Mouse (Mus musculus): Measurements from ENCODE around the gene Slc47a1. TPM values are rescaled to one million over a fixed set of nuclear protein-coding genes. Genes with fewer than 3 reads are reported as not detected.
"Not testable (repeated sequence)": the region's sequence is repeated elsewhere in the genome, so short reads cannot be mapped to it uniquely, and the experiment has no call there.

Gene Slc47a1
- polyA plus RNA-seq, 1 experiment from 2014 or later, result 3.6 TPM

- H3K9me3 ChIP-seq (ENCODE audit: control insufficient read depth, low read length), result no peaks in the 10 kb centered on the region
- no peaks in the 10 kb centered on the region; the same call in 1 of the 2 replicates for H3K4me1 ChIP-seq (replicated peaks; ENCODE audit: control insufficient read depth, insufficient read depth, low read length)
- H3K27ac ChIP-seq (ENCODE audit: low read length), result no peak overlapping the region
- H3K9ac ChIP-seq (ENCODE audit: low read length), result no peak overlapping the region
- no peaks in the 10 kb centered on the region for H3K36me3 ChIP-seq (ENCODE audit: control insufficient read depth, insufficient read depth, low read length)
- H3K27me3 ChIP-seq (ENCODE audit: control insufficient read depth, insufficient read depth, low read depth, low read length), result no peaks in the 10 kb centered on the region
- no peak overlapping the region for H3K4me2 ChIP-seq (ENCODE audit: low read depth, low read length)
- no peak for ATAC-seq (ENCODE audit: low read depth)
- no peak overlapping the region for H3K4me3 ChIP-seq (ENCODE audit: low read length)
- WGBS, result 0% methylated on average over 1 of the region's 1 CpGs
Observed at GRCm38 (mm10) chr11:61410129-61410528, 32.0 kb upstream of the Slc47a1 start.

- Histone ChIP-seq H3K27me3 (ENCODE audit: control insufficient read depth, insufficient read depth, low read depth, low read length) (no peaks in the 10 kb centered on the region), H3K9me3 (ENCODE audit: control insufficient read depth, low read length) (no peaks in the 10 kb centered on the region), H3K4me2 (ENCODE audit: low read depth, low read length) (peak overlapping the region; percentile 56), H3K36me3 (ENCODE audit: control insufficient read depth, insufficient read depth, low read length) (no peaks in the 10 kb centered on the region), H3K27ac (ENCODE audit: low read length) (no peak overlapping the region), H3K9ac (ENCODE audit: low read length) (no peak overlapping the region), H3K4me1 (replicated peaks; ENCODE audit: control insufficient read depth, insufficient read depth, low read length) (no peaks in the 10 kb centered on the region; the same call in 1 of the 2 replicates), H3K4me3 (ENCODE audit: low read length) (peak overlapping the region; percentile 89)
- ATAC-seq (ENCODE audit: low read depth), result no peak
- WGBS, result 15% methylated on average over 3 of the region's 3 CpGs
Observed at GRCm38 (mm10) chr11:61409051-61409450, 30.9 kb upstream of the Slc47a1 start.

GRCm38 (mm10) chr11:61408184-61409027, 30.3 kb upstream of the Slc47a1 start:
- ATAC-seq (ENCODE audit: low read depth), result peak; percentile 94
- WGBS, result under 1% methylated on average over 59 of the region's 64 CpGs
- peak overlapping the region; percentile 56 for H3K4me2 ChIP-seq (ENCODE audit: low read depth, low read length)

GRCm38 (mm10) chr11:61407638-61408183, 29.6 kb upstream of the Slc47a1 start:
- Histone ChIP-seq H3K9ac (ENCODE audit: low read length) (peak overlapping the region; percentile 87), H3K4me3 (ENCODE audit: low read length) (peak overlapping the region; percentile 89), H3K27ac (ENCODE audit: low read length) (peak overlapping the region; percentile 98), H3K4me1 (replicated peaks; ENCODE audit: control insufficient read depth, insufficient read depth, low read length) (no peaks in the 10 kb centered on the region; the same call in 1 of the 2 replicates), H3K36me3 (ENCODE audit: control insufficient read depth, insufficient read depth, low read length) (no peaks in the 10 kb centered on the region), H3K4me2 (ENCODE audit: low read depth, low read length) (peak overlapping the region; percentile 56), H3K9me3 (ENCODE audit: control insufficient read depth, low read length) (no peaks in the 10 kb centered on the region), H3K27me3 (ENCODE audit: control insufficient read depth, insufficient read depth, low read depth, low read length) (no peaks in the 10 kb centered on the region)
- peak; percentile 93 for ATAC-seq (ENCODE audit: low read depth)
- 1% methylated on average over 39 of the region's 39 CpGs for WGBS

More at GRCm38 (mm10) chr11:61408184-61409027, 30.3 kb upstream of the Slc47a1 start:
- no peaks in the 10 kb centered on the region for H3K36me3 ChIP-seq (ENCODE audit: control insufficient read depth, insufficient read depth, low read length)
- H3K27ac ChIP-seq (ENCODE audit: low read length), result peak overlapping the region; percentile 98
- H3K9ac ChIP-seq (ENCODE audit: low read length), result peak overlapping the region; percentile 87
- H3K4me1 ChIP-seq (replicated peaks; ENCODE audit: control insufficient read depth, insufficient read depth, low read length), result no peaks in the 10 kb centered on the region; the same call in 1 of the 2 replicates
- H3K9me3 ChIP-seq (ENCODE audit: control insufficient read depth, low read length), result no peaks in the 10 kb centered on the region
- H3K27me3 ChIP-seq (ENCODE audit: control insufficient read depth, insufficient read depth, low read depth, low read length), result no peaks in the 10 kb centered on the region
- peak overlapping the region; percentile 89 for H3K4me3 ChIP-seq (ENCODE audit: low read length)

GRCm38 (mm10) chr11:61401794-61402193, 23.6 kb upstream of the Slc47a1 start:
- H3K9me3 ChIP-seq (ENCODE audit: control insufficient read depth, low read length), result no peaks in the 10 kb centered on the region
- no peak overlapping the region for H3K4me2 ChIP-seq (ENCODE audit: low read depth, low read length)
- H3K27me3 ChIP-seq (ENCODE audit: control insufficient read depth, insufficient read depth, low read depth, low read length), result no peaks in the 10 kb centered on the region
- no peak overlapping the region for H3K9ac ChIP-seq (ENCODE audit: low read length)
- H3K27ac ChIP-seq (ENCODE audit: low read length), result no peak overlapping the region
- H3K4me1 ChIP-seq (replicated peaks; ENCODE audit: control insufficient read depth, insufficient read depth, low read length), result no peaks in the 10 kb centered on the region
- H3K4me3 ChIP-seq (ENCODE audit: low read length), result no peak overlapping the region
- 78% methylated on average over 4 of the region's 4 CpGs for WGBS
- no peaks in the 10 kb centered on the region for H3K36me3 ChIP-seq (ENCODE audit: control insufficient read depth, insufficient read depth, low read length)
- ATAC-seq (ENCODE audit: low read depth), result no peak

GRCm38 (mm10) chr11:61400681-61401346, 22.7 kb upstream of the Slc47a1 start:
- H3K36me3 ChIP-seq (ENCODE audit: control insufficient read depth, insufficient read depth, low read length), result no peaks in the 10 kb centered on the region
- no peak overlapping the region for H3K9ac ChIP-seq (ENCODE audit: low read length)
- no peaks in the 10 kb centered on the region for H3K27me3 ChIP-seq (ENCODE audit: control insufficient read depth, insufficient read depth, low read depth, low read length)
- no peak overlapping the region for H3K4me3 ChIP-seq (ENCODE audit: low read length)
- WGBS, result 52% methylated on average over 8 of the region's 8 CpGs
- peak; percentile 54 for ATAC-seq (ENCODE audit: low read depth)
- no peaks in the 10 kb centered on the region for H3K9me3 ChIP-seq (ENCODE audit: control insufficient read depth, low read length)
- H3K4me1 ChIP-seq (replicated peaks; ENCODE audit: control insufficient read depth, insufficient read depth, low read length), result no peaks in the 10 kb centered on the region
- no peak overlapping the region for H3K4me2 ChIP-seq (ENCODE audit: low read depth, low read length)
- H3K27ac ChIP-seq (ENCODE audit: low read length), result no peak overlapping the region

- 93% methylated on average over 17 of the region's 18 CpGs for WGBS
- H3K4me2 ChIP-seq (ENCODE audit: low read depth, low read length), result not testable (repeated sequence)
Observed at GRCm38 (mm10) chr11:61397423-61398043, 19.4 kb upstream of the Slc47a1 start.

GRCm38 (mm10) chr11:61388936-61389335, 10.8 kb upstream of the Slc47a1 start:
- H3K4me1 ChIP-seq (replicated peaks; ENCODE audit: control insufficient read depth, insufficient read depth, low read length), result no peaks in the 10 kb centered on the region
- ATAC-seq (ENCODE audit: low read depth), result no peak
- H3K27ac ChIP-seq (ENCODE audit: low read length), result no peak overlapping the region
- H3K4me2 ChIP-seq (ENCODE audit: low read depth, low read length), result no peak overlapping the region
- 49% methylated on average over 4 of the region's 4 CpGs for WGBS
- no peaks in the 10 kb centered on the region for H3K9me3 ChIP-seq (ENCODE audit: control insufficient read depth, low read length)
- no peak overlapping the region for H3K4me3 ChIP-seq (ENCODE audit: low read length)
- no peak overlapping the region for H3K9ac ChIP-seq (ENCODE audit: low read length)
- no peaks in the 10 kb centered on the region for H3K36me3 ChIP-seq (ENCODE audit: control insufficient read depth, insufficient read depth, low read length)
- no peaks in the 10 kb centered on the region for H3K27me3 ChIP-seq (ENCODE audit: control insufficient read depth, insufficient read depth, low read depth, low read length)

More at GRCm38 (mm10) chr11:61397423-61398043, 19.4 kb upstream of the Slc47a1 start:
- H3K4me3 ChIP-seq (ENCODE audit: low read length); H3K27ac ChIP-seq (ENCODE audit: low read length); H3K27me3 ChIP-seq (ENCODE audit: control insufficient read depth, insufficient read depth, low read depth, low read length); H3K36me3 ChIP-seq (ENCODE audit: control insufficient read depth, insufficient read depth, low read length); H3K9ac ChIP-seq (ENCODE audit: low read length); H3K4me1 ChIP-seq (replicated peaks; ENCODE audit: control insufficient read depth, insufficient read depth, low read length); H3K9me3 ChIP-seq (ENCODE audit: control insufficient read depth, low read length); ATAC-seq (ENCODE audit: low read depth): not testable (repeated sequence)

- ATAC-seq (ENCODE audit: low read depth), result no peak
- no peaks in the 10 kb centered on the region for H3K36me3 ChIP-seq (ENCODE audit: control insufficient read depth, insufficient read depth, low read length)
- no peaks in the 10 kb centered on the region for H3K9me3 ChIP-seq (ENCODE audit: control insufficient read depth, low read length)
- no peaks in the 10 kb centered on the region for H3K4me1 ChIP-seq (replicated peaks; ENCODE audit: control insufficient read depth, insufficient read depth, low read length)
- no peak overlapping the region for H3K4me2 ChIP-seq (ENCODE audit: low read depth, low read length)
- no peaks in the 10 kb centered on the region for H3K27me3 ChIP-seq (ENCODE audit: control insufficient read depth, insufficient read depth, low read depth, low read length)
- 59% methylated on average over 6 of the region's 6 CpGs for WGBS
- no peak overlapping the region for H3K9ac ChIP-seq (ENCODE audit: low read length)
- H3K4me3 ChIP-seq (ENCODE audit: low read length), result no peak overlapping the region
- H3K27ac ChIP-seq (ENCODE audit: low read length), result no peak overlapping the region
Observed at GRCm38 (mm10) chr11:61388012-61388411, 9.9 kb upstream of the Slc47a1 start.

Measured in lung, embryonic 16.5 days (tissue).